Mouse (Mus musculus) forebrain, embryonic 14.5 days (tissue): Measurements from ENCODE around the gene Irf9. TPM values are rescaled to one million over a fixed set of nuclear protein-coding genes. Genes with fewer than 3 reads are reported as not detected.

Source experiments
- ATAC-seq: fragments of 200-750 bp; cut with Nextera tagmentation; 2 replicates; pipeline ENCODE4 v1.8.0; 2017; ENCODE audit warnings: mild to moderate bottlenecking, moderate library complexity
- DNase-seq: peaks from one replicate; pipeline ENCODE4 v3.0.0-alpha.2; 2015; ENCODE audit warnings: low spot score
- H3K27ac ChIP-seq: fragments of 300-500 bp; sonication (generic); 2 replicates; pipeline ENCODE4 v1.5.1; 2014; ENCODE audit warnings: low read depth, mild to moderate bottlenecking, control low read depth, low read length, moderate library complexity
- H3K27me3 ChIP-seq: fragments of 300-500 bp; sonication (generic); replicated peaks from 2 replicates; pipeline ENCODE4 v1.6.1; 2014; ENCODE audit warnings: low read length, control low read depth, mixed read lengths; ENCODE audit not compliant: control insufficient read depth, insufficient read depth
- H3K36me3 ChIP-seq: fragments of 300-500 bp; sonication (generic); 2 replicates; pipeline ENCODE4 v1.6.1; 2014; ENCODE audit warnings: low read length, control low read depth; ENCODE audit not compliant: control insufficient read depth, insufficient read depth
- H3K4me1 ChIP-seq: fragments of 300-500 bp; sonication (generic); 2 replicates; pipeline ENCODE4 v1.6.1; 2014; ENCODE audit warnings: antibody characterized with exemption, low read length, control low read depth; ENCODE audit not compliant: control insufficient read depth, insufficient read depth
- H3K4me2 ChIP-seq: fragments of 300-500 bp; sonication (generic); 2 replicates; pipeline ENCODE4 v1.6.1; 2014; ENCODE audit warnings: mild to moderate bottlenecking, control low read depth, low read length
- H3K4me3 ChIP-seq: fragments of 300-500 bp; sonication (generic); 2 replicates; pipeline ENCODE4 v1.5.1; 2014; ENCODE audit warnings: low read depth, low read length, control low read depth
- H3K9ac ChIP-seq: fragments of 300-500 bp; sonication (generic); 2 replicates; pipeline ENCODE4 v1.6.1; 2014; ENCODE audit warnings: mild to moderate bottlenecking, low read length, control low read depth, moderate library complexity
- H3K9me3 ChIP-seq: fragments of 300-500 bp; sonication (generic); replicated peaks from 2 replicates; pipeline ENCODE4 v1.6.1; 2016; ENCODE audit warnings: low read length, control low read depth, mixed read lengths; ENCODE audit not compliant: control insufficient read depth
- WGBS: fragments of 180-500 bp; shearing (Covaris S2); extraction: QIAGEN DNeasy Blood & Tissue Kit; methylation state at CpG from one replicate; pipeline ENCODE4 v1.1.7; 2014; 5-methylcytosine and 5-hydroxymethylcytosine counted together
- polyA plus RNA-seq: library from polyadenylated mRNA; unstranded; fragments of >200 nt; fragmentation: Nextera tagmentation; extraction: Ambion mirVana; gene quantifications from 2 replicates; pipeline ENCODE4 v1.2.1, GENCODE M21; 2014

The Irf9 gene
- polyA plus RNA-seq, 1 experiment from 2014 or later, result 6.3 TPM

- Histone ChIP-seq H3K27me3 (no peaks in the 10 kb centered on the region), H3K9me3 (no peaks in the 10 kb centered on the region), H3K27ac (no peak overlapping the region), H3K9ac (no peak overlapping the region), H3K4me1 (peaks cover 6% of the 10 kb centered on the region; the same call in 1 of the 2 replicates), H3K36me3 (peaks cover 36% of the 10 kb centered on the region), H3K4me2 (no peak overlapping the region), H3K4me3 (no peak overlapping the region)
- no peak for DNase-seq
- no peak for ATAC-seq
- 88% methylated on average over 10 of the region's 10 CpGs for WGBS
These were observed 41.5 kb upstream of the Irf9 start for GRCm38 (mm10) chr14:55561860-55562259.

- WGBS, result 92% methylated on average over 11 of the region's 11 CpGs
These were observed 40.1 kb upstream of the Irf9 start for GRCm38 (mm10) chr14:55563249-55563648.

GRCm38 (mm10) chr14:55565748-55566147 is 37.6 kb upstream of the Irf9 start:
- no peak overlapping the region for H3K27ac ChIP-seq
- no peak overlapping the region for H3K4me2 ChIP-seq
- peaks cover 6% of the 10 kb centered on the region; the same call in 1 of the 2 replicates for H3K4me1 ChIP-seq
- DNase-seq (no peak), ATAC-seq (no peak)
- no peak overlapping the region for H3K4me3 ChIP-seq
- H3K9me3 ChIP-seq, result no peaks in the 10 kb centered on the region
- H3K9ac ChIP-seq, result no peak overlapping the region
- no peaks in the 10 kb centered on the region for H3K27me3 ChIP-seq
- WGBS, result 85% methylated on average over 3 of the region's 3 CpGs
- peaks cover 71% of the 10 kb centered on the region for H3K36me3 ChIP-seq

More at GRCm38 (mm10) chr14:55563249-55563648, 40.1 kb upstream of the Irf9 start:
- Histone ChIP-seq H3K9me3 (no peaks in the 10 kb centered on the region), H3K36me3 (peaks cover 49% of the 10 kb centered on the region), H3K27me3 (no peaks in the 10 kb centered on the region), H3K9ac (no peak overlapping the region), H3K27ac (no peak overlapping the region), H3K4me2 (no peak overlapping the region), H3K4me1 (peaks cover 6% of the 10 kb centered on the region; the same call in 1 of the 2 replicates), H3K4me3 (no peak overlapping the region)
- DNase-seq (no peak), ATAC-seq (no peak)

GRCm38 (mm10) chr14:55567496-55567895 is 35.9 kb upstream of the Irf9 start:
- Histone ChIP-seq H3K9me3 (no peaks in the 10 kb centered on the region), H3K27me3 (no peaks in the 10 kb centered on the region), H3K4me1 (no peaks in the 10 kb centered on the region), H3K4me2 (no peak overlapping the region), H3K27ac (no peak overlapping the region), H3K9ac (no peak overlapping the region), H3K36me3 (peaks cover 72% of the 10 kb centered on the region), H3K4me3 (no peak overlapping the region)
- no peak for ATAC-seq
- WGBS, result 95% methylated on average over 3 of the region's 3 CpGs
- DNase-seq, result no peak

- ATAC-seq (no peak), DNase-seq (no peak)
- Histone ChIP-seq H3K4me2 (no peak overlapping the region), H3K27me3 (no peaks in the 10 kb centered on the region), H3K4me1 (no peaks in the 10 kb centered on the region), H3K9ac (no peak overlapping the region), H3K36me3 (peaks cover 50% of the 10 kb centered on the region), H3K9me3 (no peaks in the 10 kb centered on the region), H3K4me3 (no peak overlapping the region), H3K27ac (no peak overlapping the region)
- WGBS, result 86% methylated on average over 2 of the region's 2 CpGs
These were observed 32.8 kb upstream of the Irf9 start for GRCm38 (mm10) chr14:55570588-55570987.

- no peak overlapping the region for H3K4me3 ChIP-seq
These were observed 31.6 kb upstream of the Irf9 start for GRCm38 (mm10) chr14:55571760-55572159.

GRCm38 (mm10) chr14:55575302-55575701 is 28.1 kb upstream of the Irf9 start, which contains the start of gene Fitm1:
Fitm1 (plus strand) TSS chr14:55575617.
- peaks cover 6% of the 10 kb centered on the region; the same call in 1 of the 2 replicates for H3K4me1 ChIP-seq
- no peak within 1 kb of the TSS for H3K27ac ChIP-seq
- 83% methylated on average over 8 of the region's 8 CpGs for WGBS

More at GRCm38 (mm10) chr14:55571760-55572159, 31.6 kb upstream of the Irf9 start:
- Histone ChIP-seq H3K4me1 (no peaks in the 10 kb centered on the region), H3K36me3 (peaks cover 38% of the 10 kb centered on the region), H3K9me3 (no peaks in the 10 kb centered on the region), H3K4me2 (no peak overlapping the region), H3K9ac (no peak overlapping the region), H3K27me3 (no peaks in the 10 kb centered on the region), H3K27ac (no peak overlapping the region)
- ATAC-seq (no peak), DNase-seq (no peak)

GRCm38 (mm10) chr14:55575711-55576110 is 27.7 kb upstream of the Irf9 start:
- Histone ChIP-seq H3K36me3 (peaks cover 7% of the 10 kb centered on the region; the same call in 1 of the 2 replicates), H3K9me3 (no peaks in the 10 kb centered on the region), H3K4me1 (peaks cover 6% of the 10 kb centered on the region; the same call in 1 of the 2 replicates), H3K4me3 (no peak overlapping the region), H3K4me2 (no peak overlapping the region), H3K27me3 (no peaks in the 10 kb centered on the region), H3K9ac (no peak overlapping the region), H3K27ac (no peak overlapping the region)
- WGBS, result 82% methylated on average over 13 of the region's 13 CpGs
- DNase-seq (no peak), ATAC-seq (no peak)

More at GRCm38 (mm10) chr14:55575302-55575701, 28.1 kb upstream of the Irf9 start, which contains the start of gene Fitm1:
- no peak within 1 kb of the TSS for H3K9ac ChIP-seq
- H3K36me3 ChIP-seq, result peaks cover 8% of the 10 kb centered on the region; the same call in 1 of the 2 replicates
- no peaks in the 10 kb centered on the region for H3K9me3 ChIP-seq
- no peak within 1 kb of the TSS for H3K4me2 ChIP-seq
- DNase-seq, result no peak
- H3K27me3 ChIP-seq, result no peaks in the 10 kb centered on the region
- no peak for ATAC-seq
- no peak within 1 kb of the TSS for H3K4me3 ChIP-seq

GRCm38 (mm10) chr14:55576376-55576775 is 27.0 kb upstream of the Irf9 start:
- H3K27ac ChIP-seq, result no peak overlapping the region
- no peak for DNase-seq
- 76% methylated on average over 16 of the region's 16 CpGs for WGBS
- no peaks in the 10 kb centered on the region for H3K9me3 ChIP-seq
- H3K9ac ChIP-seq, result no peak overlapping the region
- no peak overlapping the region for H3K4me3 ChIP-seq
- no peak for ATAC-seq
- no peak overlapping the region for H3K4me2 ChIP-seq
- no peaks in the 10 kb centered on the region for H3K27me3 ChIP-seq
- H3K4me1 ChIP-seq, result peaks cover 6% of the 10 kb centered on the region; the same call in 1 of the 2 replicates
- H3K36me3 ChIP-seq, result peaks cover 6% of the 10 kb centered on the region
